Mouse (Mus musculus) ES-Bruce4 (cell line): ENCODE measurements around the gene Cct8l1. TPM values are rescaled to one million over a fixed set of nuclear protein-coding genes. Genes with fewer than 3 reads are reported as not detected.

Source experiments
- H3K27ac ChIP-seq: 2 replicates; pipeline ENCODE4 v1.5.1; 2012; ENCODE audit warnings: low read length, inconsistent platforms; ENCODE audit not compliant: insufficient read depth
- H3K27me3 ChIP-seq: 2 replicates; pipeline ENCODE4 v1.6.1; 2012; ENCODE audit warnings: mild to moderate bottlenecking, low read length, inconsistent platforms; ENCODE audit not compliant: control insufficient read depth, poor library complexity, insufficient read depth, severe bottlenecking
- H3K36me3 ChIP-seq: 2 replicates; pipeline ENCODE4 v1.6.1; 2012; ENCODE audit warnings: inconsistent platforms, mild to moderate bottlenecking, low read length, moderate library complexity; ENCODE audit not compliant: control insufficient read depth, poor library complexity, insufficient read depth, severe bottlenecking
- H3K4me1 ChIP-seq: one replicate; pipeline ENCODE4 v1.8.1; 2011; ENCODE audit warnings: low read length; ENCODE audit not compliant: control insufficient read depth, insufficient read depth
- H3K4me3 ChIP-seq: 2 replicates; pipeline ENCODE4 v1.5.1; 2011; ENCODE audit warnings: low read depth, mild to moderate bottlenecking, low read length
- H3K9ac ChIP-seq: 2 replicates; pipeline ENCODE4 v1.6.1; 2012; ENCODE audit warnings: low read depth, mild to moderate bottlenecking, inconsistent platforms; ENCODE audit not compliant: poor library complexity, severe bottlenecking
- H3K9me3 ChIP-seq: replicated peaks from 2 replicates; pipeline ENCODE4 v1.6.1; 2012; ENCODE audit warnings: mild to moderate bottlenecking, low read length, inconsistent platforms; ENCODE audit not compliant: control insufficient read depth, poor library complexity, insufficient read depth, severe bottlenecking
- CTCF ChIP-seq: IDR thresholded peaks from one replicate; pipeline ENCODE4 v1.8.1; 2011; ENCODE audit warnings: low read depth, low read length
- EP300 ChIP-seq: IDR thresholded peaks from 2 replicates; pipeline ENCODE4 v1.6.1; 2011; ENCODE audit warnings: low read depth, low read length; ENCODE audit not compliant: insufficient read depth
- POLR2A ChIP-seq: IDR thresholded peaks from one replicate; pipeline ENCODE4 v1.8.1; 2011; ENCODE audit warnings: low read length; ENCODE audit not compliant: insufficient read depth
- polyA plus RNA-seq: library from polyadenylated mRNA; stranded (reverse); fragments of >200 nt; gene quantifications from 2 replicates; pipeline ENCODE4 v1.2.4, GENCODE M21; 2011; ENCODE audit warnings: low read depth; ENCODE audit not compliant: missing spikeins, insufficient read depth, insufficient read length

Cct8l1 gene
- polyA plus RNA-seq, 1 experiment, result not detected

DNA sequence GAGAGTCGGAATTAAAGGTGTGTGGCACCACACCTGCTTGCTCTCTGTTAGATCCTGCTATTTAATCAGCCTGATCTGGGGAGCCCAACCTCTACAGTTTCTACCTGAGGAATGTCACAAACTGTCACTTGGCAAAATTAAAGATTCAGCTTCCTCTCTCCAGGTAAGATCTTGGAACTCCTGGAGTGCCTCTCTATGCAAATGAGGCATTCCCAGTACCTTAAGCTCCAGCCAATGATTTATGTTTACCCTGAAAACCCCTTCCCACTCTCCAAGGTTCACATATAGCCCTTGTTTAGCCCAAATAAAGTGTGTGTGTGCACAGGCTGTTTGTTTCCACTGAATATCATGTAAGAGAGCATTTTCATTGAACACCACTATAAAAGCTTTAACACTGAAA is 38.3 kb downstream of the Cct8l1 start:
- no peaks in the 10 kb centered on the region for H3K9me3 ChIP-seq
- TF ChIP-seq POLR2A (no peak), EP300 (no peak)
- peak overlapping the region; percentile 100 for H3K27ac ChIP-seq
- H3K36me3 ChIP-seq, result no peaks in the 10 kb centered on the region
- no peak overlapping the region for H3K4me3 ChIP-seq
- H3K27me3 ChIP-seq, result no peaks in the 10 kb centered on the region
- H3K9ac ChIP-seq, result peak overlapping the region; percentile 44; the same call in 1 of the 2 replicates
- H3K4me1 ChIP-seq, result peaks cover 2% of the 10 kb centered on the region

- Histone ChIP-seq H3K36me3 (no peaks in the 10 kb centered on the region), H3K9ac (no peak overlapping the region; the same call in 1 of the 2 replicates), H3K27ac (peak overlapping the region; percentile 100), H3K4me3 (no peak overlapping the region), H3K4me1 (peaks cover 2% of the 10 kb centered on the region), H3K27me3 (no peaks in the 10 kb centered on the region), H3K9me3 (no peaks in the 10 kb centered on the region)
- no peak for TF ChIP-seq POLR2A
- no peak for TF ChIP-seq CTCF
- no peak for TF ChIP-seq EP300
Measured at GRCm38 (mm10) chr5:25554689-25555088, 38.8 kb downstream of the Cct8l1 start.

DNA sequence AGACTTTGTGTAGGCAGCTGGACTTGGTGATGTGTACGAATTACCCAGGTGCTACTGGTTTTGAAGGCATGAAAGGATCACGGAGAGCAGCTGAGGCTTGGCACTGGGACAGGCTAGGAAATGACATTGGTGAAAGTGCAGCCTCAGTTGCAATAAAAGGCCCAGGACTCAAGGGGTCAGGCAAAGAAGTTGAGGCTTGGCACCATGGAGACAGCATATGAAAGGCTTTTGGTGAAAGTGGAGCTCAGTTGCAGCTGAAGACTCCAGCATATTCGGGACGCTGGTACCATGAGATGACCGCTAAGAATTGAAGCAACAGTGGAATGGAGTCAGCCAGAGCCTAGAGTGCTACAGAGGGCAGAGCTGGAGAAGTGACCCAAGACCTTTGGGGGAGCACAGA is 39.8 kb downstream of the Cct8l1 start:
- H3K4me3 ChIP-seq, result no peak overlapping the region
- H3K9ac ChIP-seq, result no peak overlapping the region
- peak overlapping the region; percentile 100 for H3K27ac ChIP-seq

GRCm38 (mm10) chr5:25556363-25556762 is 40.5 kb downstream of the Cct8l1 start:
- H3K27me3 ChIP-seq, result no peaks in the 10 kb centered on the region
- TF ChIP-seq POLR2A (no peak), CTCF (no peak), EP300 (peak; percentile 65; the same call in 1 of the 2 replicates)
- peaks cover 2% of the 10 kb centered on the region for H3K4me1 ChIP-seq
- H3K9ac ChIP-seq, result peak overlapping the region; percentile 5; the same call in 1 of the 2 replicates
- H3K4me3 ChIP-seq, result peak overlapping the region; percentile 43
- peak overlapping the region; percentile 72 for H3K27ac ChIP-seq
- H3K36me3 ChIP-seq, result no peaks in the 10 kb centered on the region
- H3K9me3 ChIP-seq, result no peaks in the 10 kb centered on the region

More for the DNA sequence above, 39.8 kb downstream of the Cct8l1 start:
- TF ChIP-seq EP300, result 0 out of 2 replicates have a peak, but pooled peaks have one; percentile 26
- no peak for TF ChIP-seq POLR2A
- H3K27me3 ChIP-seq, result no peaks in the 10 kb centered on the region
- H3K9me3 ChIP-seq, result no peaks in the 10 kb centered on the region
- no peaks in the 10 kb centered on the region for H3K36me3 ChIP-seq
- H3K4me1 ChIP-seq, result peaks cover 2% of the 10 kb centered on the region

Other genes starting within 250 kb of the Cct8l1 start
- 24.4 and 27.1 TPM in 2 replicates for gene Kmt2c, start 17.3 kb upstream of the Cct8l1 start, polyA plus RNA-seq
- gene Xrcc2, start 189.8 kb downstream of the Cct8l1 start, polyA plus RNA-seq, result 19.0 and 22.1 TPM in 2 replicates
- 10.6 and 10.8 TPM in 2 replicates for gene Actr3b, start 243.9 kb downstream of the Cct8l1 start, polyA plus RNA-seq